Mouse (Mus musculus) mesoderm, embryonic 11.5 days (tissue): ENCODE data around the gene Suds3.

Experiments
- DNase-seq: peaks from one replicate; pipeline ENCODE4 v3.0.0-alpha.2; 2012; ENCODE audit warnings: low read depth, low spot score

Suds3 gene

DNA sequence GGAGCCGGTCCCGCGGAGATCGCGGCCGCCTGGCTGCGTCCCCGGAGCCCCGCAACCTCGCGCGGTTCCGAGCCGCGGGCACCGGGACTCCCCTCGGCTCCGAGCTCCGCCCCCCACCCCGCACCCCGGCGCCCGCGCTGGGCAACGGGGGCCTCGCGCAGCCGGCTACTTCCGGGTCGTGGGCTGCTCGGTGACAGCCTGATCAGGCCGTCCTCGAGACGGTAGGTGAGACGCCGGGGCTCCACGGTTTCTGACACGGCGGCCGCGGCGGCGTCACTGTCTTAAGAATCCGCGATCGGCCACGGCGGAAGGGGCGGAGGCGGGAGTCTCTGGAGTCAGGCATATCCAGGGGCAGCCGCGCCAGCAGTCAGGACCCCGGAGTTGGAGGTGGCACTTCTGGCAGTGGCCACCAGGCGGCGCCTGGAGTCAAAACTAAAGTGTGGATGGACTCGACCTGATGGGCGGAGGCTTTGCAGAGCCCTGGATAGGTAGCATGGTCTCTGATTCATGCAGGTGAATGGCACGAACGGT, at the start of gene Suds3:
Gene Suds3 (minus strand): TSS at position 278 of the 531 bp plus-strand sequence.
- peak; percentile 93 for DNase-seq

- DNase-seq, result no peak
Observed at GRCm38 (mm10) chr5:117164923-117165322, 49.0 kb upstream of the Suds3 start.

GRCm38 (mm10) chr5:117164516-117164915, 48.6 kb upstream of the Suds3 start:
- no peak for DNase-seq

DNA sequence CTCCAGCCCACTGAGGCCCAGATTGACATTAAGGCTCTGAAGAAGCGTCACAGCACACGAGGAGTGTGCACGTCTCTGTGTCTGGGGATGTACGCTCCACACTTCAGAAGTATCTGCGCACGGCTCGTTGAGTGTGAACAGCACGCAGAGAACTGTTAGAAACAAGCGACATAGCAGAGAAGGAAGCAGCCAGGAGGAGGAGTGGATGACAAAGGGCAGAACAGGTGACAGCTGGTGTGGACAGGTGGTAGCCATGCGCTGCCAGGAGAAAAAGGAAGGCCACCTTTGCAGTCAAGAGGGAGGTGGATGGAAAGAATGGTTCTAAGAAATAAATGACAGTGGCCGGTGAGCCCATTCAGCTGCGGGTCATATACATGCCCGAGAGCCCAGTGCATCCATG, 47.9 kb upstream of the Suds3 start:
- no peak for DNase-seq

- DNase-seq, result peak; percentile 53
Observed at GRCm38 (mm10) chr5:117160499-117160898, 44.6 kb upstream of the Suds3 start.

DNA sequence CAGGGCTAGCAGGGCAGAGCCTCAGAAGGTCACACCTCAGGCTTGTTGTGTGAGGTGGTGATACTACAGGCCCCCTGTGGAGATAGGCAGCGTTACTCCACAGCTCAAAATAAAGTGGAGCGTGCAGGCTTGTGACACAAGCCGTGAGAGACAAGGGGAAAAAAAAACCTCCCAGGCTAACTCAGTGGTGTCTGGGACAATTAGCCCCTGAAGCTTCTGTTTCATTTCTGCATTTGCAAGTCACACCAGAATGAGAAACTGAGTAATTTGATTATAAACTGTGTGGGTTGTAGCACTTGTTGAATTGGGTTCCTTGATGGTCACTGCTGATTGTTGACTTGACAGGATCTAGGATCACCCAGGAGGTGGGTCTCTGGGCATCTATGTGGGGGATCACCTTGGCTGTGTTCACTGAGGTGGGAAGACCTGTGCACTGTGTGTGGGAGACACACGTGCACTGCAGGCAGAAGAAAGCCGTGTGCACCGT, 43.9 kb upstream of the Suds3 start:
- no peak for DNase-seq

- DNase-seq, result no peak
Observed at GRCm38 (mm10) chr5:117159326-117159725, 43.4 kb upstream of the Suds3 start.

- no peak for DNase-seq
Observed at GRCm38 (mm10) chr5:117158335-117159018, 42.6 kb upstream of the Suds3 start.

- peak; percentile 56 for DNase-seq
Observed at GRCm38 (mm10) chr5:117153527-117154091, 37.7 kb upstream of the Suds3 start.

DNA sequence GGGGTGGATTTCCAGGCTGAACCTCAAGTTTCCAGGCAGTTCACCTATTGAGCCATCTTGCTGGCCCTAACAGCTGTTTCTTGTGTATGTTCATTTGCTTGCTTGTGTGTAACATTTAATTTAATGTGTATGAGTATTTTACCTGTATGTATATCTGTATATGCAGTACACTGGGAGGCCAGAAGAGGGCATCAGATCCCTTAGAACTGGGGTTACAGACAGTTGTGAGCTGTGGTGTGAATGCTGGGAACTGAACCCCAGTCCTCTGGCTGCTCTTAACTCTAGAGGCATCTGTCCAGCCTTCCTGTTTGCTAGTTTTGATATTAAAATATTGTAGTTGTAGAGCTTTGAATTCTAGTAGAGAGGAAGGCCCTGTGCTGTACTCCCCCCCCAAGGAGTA, 37.0 kb upstream of the Suds3 start:
- no peak for DNase-seq

DNA sequence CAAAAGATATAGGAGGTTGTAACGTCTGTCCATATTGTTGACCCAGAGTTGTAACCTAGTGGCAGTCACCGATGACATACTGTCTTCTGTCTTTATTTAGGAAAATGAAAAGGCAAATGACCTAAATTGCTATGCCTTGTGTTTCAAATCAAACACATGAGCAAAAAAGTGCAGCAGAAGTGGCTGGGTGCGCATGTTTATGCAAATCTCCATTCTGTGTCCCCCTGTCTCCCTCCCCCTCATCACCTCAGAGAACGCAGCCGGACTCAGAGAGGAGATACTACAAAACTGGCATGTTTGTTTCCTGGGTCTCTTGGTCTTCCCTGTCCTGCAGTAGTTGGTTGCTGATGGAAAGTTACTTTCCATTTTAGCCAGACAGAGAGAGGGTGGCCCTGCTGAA, 34.2 kb upstream of the Suds3 start:
- no peak for DNase-seq

DNA sequence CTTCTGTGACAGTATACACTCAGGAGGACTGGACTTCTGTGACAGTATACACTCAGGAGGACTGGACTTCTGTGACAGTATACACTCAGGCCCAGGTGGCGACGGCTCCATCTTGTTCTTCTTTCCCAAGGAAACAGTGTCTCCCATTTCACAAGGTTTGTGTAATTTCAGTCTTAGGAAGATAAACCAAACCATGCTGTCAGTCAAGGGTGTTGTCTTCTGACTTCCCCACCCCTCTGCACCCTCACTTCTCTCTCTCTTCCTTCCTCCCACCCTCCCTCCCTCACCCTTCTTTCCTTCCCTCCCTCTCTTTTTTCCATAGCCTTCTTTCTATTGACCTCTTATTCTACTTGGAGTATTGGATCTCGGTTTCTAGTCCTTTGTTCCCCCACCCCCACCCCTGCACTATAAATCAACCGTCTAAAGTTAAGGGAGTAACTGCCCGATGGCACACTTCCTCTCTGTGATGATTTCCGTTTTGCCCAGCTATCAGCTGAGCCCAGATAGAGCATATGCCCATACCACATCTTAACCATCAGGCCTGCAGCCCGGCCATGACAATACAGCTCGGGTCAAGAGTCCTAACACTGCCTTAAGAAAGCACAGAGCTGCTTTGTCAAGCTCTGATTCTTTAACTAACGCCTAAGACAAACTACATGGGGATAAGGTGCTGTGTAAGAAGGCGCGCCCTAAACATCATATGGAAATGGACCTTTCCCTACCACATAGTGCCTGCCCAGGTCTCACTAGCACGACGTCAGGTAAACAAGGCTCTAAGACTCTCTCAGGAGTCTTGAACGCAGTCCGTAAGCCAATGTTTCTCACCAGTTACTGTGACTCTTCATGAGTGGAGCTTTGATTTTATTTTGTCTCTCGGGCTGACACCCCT, 33.4 kb upstream of the Suds3 start:
- no peak for DNase-seq

- DNase-seq, result no peak
Observed at GRCm38 (mm10) chr5:117147187-117148095, 31.5 kb upstream of the Suds3 start.

- no peak for DNase-seq
Observed at GRCm38 (mm10) chr5:117146165-117146564, 30.3 kb upstream of the Suds3 start.

- no peak for DNase-seq
Observed at GRCm38 (mm10) chr5:117143721-117144135, 27.8 kb upstream of the Suds3 start.

DNA sequence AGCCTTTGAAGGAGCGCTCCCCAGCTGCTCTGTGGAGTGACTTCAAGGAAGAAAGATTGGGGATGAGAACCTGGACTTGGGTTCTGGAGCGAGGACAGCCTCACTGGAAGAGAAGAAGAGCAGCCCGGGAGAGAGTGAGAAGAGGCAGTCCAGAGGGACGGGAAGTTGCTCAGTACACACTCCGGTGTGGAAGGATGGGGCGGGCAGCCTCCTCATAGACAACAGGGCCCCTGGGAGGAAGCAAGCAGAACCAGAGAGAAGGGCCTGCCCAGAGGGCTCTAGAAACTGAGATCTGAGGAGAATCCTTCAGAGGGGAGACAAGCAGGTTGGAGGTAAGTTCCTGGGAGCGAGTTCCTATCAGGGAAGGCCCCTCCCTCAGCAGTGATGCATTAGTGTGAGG, 24.5 kb upstream of the Suds3 start:
- DNase-seq, result no peak

GRCm38 (mm10) chr5:117139822-117140221, 23.9 kb upstream of the Suds3 start:
- DNase-seq, result no peak

DNA sequence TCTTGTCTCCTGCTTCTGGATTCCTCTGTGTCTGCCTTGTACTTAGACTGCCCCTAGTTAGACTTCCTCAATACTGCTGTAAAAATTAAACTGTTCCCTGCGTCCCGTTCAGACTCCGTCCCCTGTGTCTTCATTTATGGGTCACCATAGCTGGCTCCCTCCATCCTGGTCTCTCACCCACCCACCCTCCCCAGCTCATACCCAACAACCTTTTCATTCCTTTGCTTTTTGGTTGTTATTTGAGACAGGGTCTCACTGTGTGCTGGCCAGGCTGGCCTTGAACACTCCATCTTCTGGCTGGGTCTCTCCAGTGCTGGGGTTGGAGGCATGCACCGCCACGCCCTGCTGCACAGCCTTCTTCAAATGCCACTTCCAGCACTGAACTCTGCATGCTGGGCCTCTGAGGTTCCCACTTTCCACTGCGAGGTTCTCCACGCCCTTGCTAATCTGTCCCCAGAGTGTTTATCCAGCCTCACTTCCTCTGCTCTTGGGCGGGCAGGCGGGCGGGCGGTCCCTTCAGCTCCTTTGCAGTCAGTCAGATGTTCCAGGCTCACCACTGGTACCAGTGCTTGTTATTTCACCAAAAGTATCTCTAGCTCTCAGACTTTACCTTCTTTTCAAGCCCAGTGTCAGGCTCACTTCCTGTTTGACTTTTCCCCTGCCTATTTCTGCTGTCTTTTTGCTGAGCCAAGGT, 22.5 kb upstream of the Suds3 start:
- DNase-seq, result no peak

GRCm38 (mm10) chr5:117137594-117137993, 21.7 kb upstream of the Suds3 start:
- DNase-seq, result no peak

- DNase-seq, result no peak
Observed at GRCm38 (mm10) chr5:117137011-117137410, 21.1 kb upstream of the Suds3 start.
